ENCODE assay signal across 16 mouse cellular contexts in genomic region chr15:28019393-28020070, GRCm38 (mm10). TPM values are rescaled to one million over a fixed set of nuclear protein-coding genes. Genes with fewer than 3 reads are reported as not detected.
A peak's percentile ranks its signal among the peaks of the same experiment; 100 is the strongest.
DNase-seq lines count a peak whose midpoint lies in the region; ATAC-seq and TF ChIP-seq lines count a peak whose summit lies in the region.
"Had no signal": no experiment of that assay in that cellular context is flagged by ENCODE, and none has a peak within 500 bp of the region (broad histone marks: within the 10 kb centered on the region; RNA-seq: fewer than 3 reads in every experiment).

No protein-coding gene starts in this region.

- no peaks in the 10 kb centered on the region for H3K27me3 ChIP-seq in kidney, embryonic 15.5 days
- H3K27me3 ChIP-seq in intestine, embryonic 16.5 days (replicated peaks; ENCODE audit: control insufficient read depth, insufficient read depth, low read length): no peaks in the 10 kb centered on the region
- peaks cover 12% of the 10 kb centered on the region for H3K27me3 ChIP-seq in liver, postnatal 0 days (ENCODE audit: insufficient read depth, low read length)
- H3K27me3 ChIP-seq in hindbrain, embryonic 12.5 days: no peaks in the 10 kb centered on the region
- H3K27me3 ChIP-seq: forebrain, embryonic 13.5 days; neural tube, embryonic 12.5 days had no signal

- no peak for ATAC-seq in kidney, embryonic 15.5 days (replicated peaks; ENCODE audit: low FRiP score)
- ATAC-seq in intestine, embryonic 16.5 days: peak; percentile 80
- peak; percentile 46; the same call in 1 of the 2 replicates for ATAC-seq in liver, postnatal 0 days
- no peak for ATAC-seq in hindbrain, embryonic 12.5 days (ENCODE audit: low FRiP score)
- ATAC-seq: forebrain, embryonic 13.5 days; hindbrain, postnatal 0 days; midbrain, embryonic 16.5 days had no signal

- no peak overlapping the region for H3K27ac ChIP-seq in kidney, embryonic 15.5 days
- H3K27ac ChIP-seq in intestine, embryonic 16.5 days (ENCODE audit: low read length): peak overlapping the region; percentile 49; the same call in 1 of the 2 replicates
- peak overlapping the region; percentile 64 for H3K27ac ChIP-seq in liver, postnatal 0 days (ENCODE audit: low read depth)
- H3K27ac ChIP-seq in hindbrain, embryonic 12.5 days: no peak overlapping the region
- H3K27ac ChIP-seq: forebrain, embryonic 13.5 days; hindbrain, postnatal 0 days; macrophage; neural tube, embryonic 12.5 days had no signal

- no peaks in the 10 kb centered on the region for H3K9me3 ChIP-seq in kidney, embryonic 15.5 days (replicated peaks)
- H3K9me3 ChIP-seq in intestine, embryonic 16.5 days (ENCODE audit: control insufficient read depth, low read length): no peaks in the 10 kb centered on the region
- H3K9me3 ChIP-seq in liver, postnatal 0 days (ENCODE audit: low read length): no peaks in the 10 kb centered on the region
- no peaks in the 10 kb centered on the region for H3K9me3 ChIP-seq in hindbrain, embryonic 12.5 days (replicated peaks)
- H3K9me3 ChIP-seq: forebrain, embryonic 13.5 days; neural tube, embryonic 12.5 days had no signal

- peak; percentile 53 to 65 for DNase-seq in kidney, adult 8-10 months
- peak; percentile 80 for DNase-seq in 3T3-L1 (ENCODE audit: low read depth, low spot score)
- no peak for DNase-seq in liver, postnatal 0 days
- DNase-seq in thymus, postnatal 14 days: no peak
- DNase-seq in c-Kit-positive CD71-positive TER-119-positive erythroid progenitor cells, embryonic 14.5 days (ENCODE audit: low spot score): no peak
- DNase-seq: adrenal gland, postnatal 36 days; heart, adult 18-20 months; thymus, postnatal 36 days had no signal

- peaks cover 50% of the 10 kb centered on the region for H3K4me1 ChIP-seq in kidney, embryonic 15.5 days
- H3K4me1 ChIP-seq in intestine, embryonic 16.5 days (ENCODE audit: control insufficient read depth, insufficient read depth, low read length): peaks cover 47% of the 10 kb centered on the region
- H3K4me1 ChIP-seq in liver, postnatal 0 days (ENCODE audit: insufficient read depth): peaks cover 20% of the 10 kb centered on the region
- H3K4me1 ChIP-seq in hindbrain, embryonic 12.5 days: peaks cover 57% of the 10 kb centered on the region

- 63% methylated on average over 7 of the region's 7 CpGs for WGBS in kidney, embryonic 15.5 days
- WGBS in intestine, embryonic 16.5 days: 34% methylated on average over 7 of the region's 7 CpGs
- 39% methylated on average over 7 of the region's 7 CpGs for WGBS in liver, postnatal 0 days (ENCODE audit: insufficient replicate concordance)
- 73% methylated on average over 7 of the region's 7 CpGs for WGBS in hindbrain, embryonic 12.5 days

- H3K36me3 ChIP-seq in kidney, embryonic 15.5 days: no peaks in the 10 kb centered on the region
- no peaks in the 10 kb centered on the region for H3K36me3 ChIP-seq in intestine, embryonic 16.5 days (ENCODE audit: control insufficient read depth, insufficient read depth, low read length)
- no peaks in the 10 kb centered on the region for H3K36me3 ChIP-seq in liver, postnatal 0 days (replicated peaks; ENCODE audit: insufficient read depth, low read length)
- no peaks in the 10 kb centered on the region for H3K36me3 ChIP-seq in hindbrain, embryonic 12.5 days
- H3K36me3 ChIP-seq: neural tube, embryonic 12.5 days had no signal

- H3K4me2 ChIP-seq in kidney, embryonic 15.5 days: no peak overlapping the region
- no peak overlapping the region for H3K4me2 ChIP-seq in intestine, embryonic 16.5 days (ENCODE audit: low read depth, low read length)
- no peak overlapping the region; the same call in 1 of the 2 replicates for H3K4me2 ChIP-seq in liver, postnatal 0 days (ENCODE audit: low read depth, low read length)
- H3K4me2 ChIP-seq in hindbrain, embryonic 12.5 days (replicated peaks): no peak overlapping the region
- H3K4me2 ChIP-seq: neural tube, embryonic 12.5 days had no signal

- no peak for TF ChIP-seq EP300 in liver, postnatal 0 days (IDR thresholded peaks at IDR 0.05; ENCODE audit: low read depth)

- no peak for TF ChIP-seq CTCF in liver, postnatal 0 days (IDR thresholded peaks at IDR 0.05; ENCODE audit: low read depth)

- H3K4me3 ChIP-seq in kidney, embryonic 15.5 days (replicated peaks): no peak overlapping the region
- no peak overlapping the region for H3K4me3 ChIP-seq in intestine, embryonic 16.5 days (ENCODE audit: low read length)
- H3K4me3 ChIP-seq in liver, postnatal 0 days (ENCODE audit: low read depth, low read length): no peak overlapping the region
- no peak overlapping the region for H3K4me3 ChIP-seq in hindbrain, embryonic 12.5 days
- H3K4me3 ChIP-seq: forebrain, embryonic 13.5 days; neural tube, embryonic 12.5 days had no signal

- no peak overlapping the region for H3K9ac ChIP-seq in kidney, embryonic 15.5 days
- H3K9ac ChIP-seq in intestine, embryonic 16.5 days (ENCODE audit: low read depth, low read length): no peak overlapping the region; the same call in 1 of the 2 replicates
- no peak overlapping the region for H3K9ac ChIP-seq in liver, postnatal 0 days (replicated peaks)
- H3K9ac ChIP-seq in hindbrain, embryonic 12.5 days: no peak overlapping the region
- H3K9ac ChIP-seq: forebrain, embryonic 13.5 days; neural tube, embryonic 12.5 days had no signal

RNA-seq across cellular contexts. Expression of gene Trio, which starts 6.1 kb away (rescaled TPM):
- 27.3 and 28.8 TPM in 2 replicates for polyA plus RNA-seq in kidney, embryonic 15.5 days (2015; fragmentation: Nextera tagmentation; extraction: Ambion mirVana)
- 12.2 and 13.4 TPM in 2 replicates for polyA plus RNA-seq in intestine, embryonic 16.5 days (2015; fragmentation: Nextera tagmentation; extraction: Ambion mirVana)
- 5.1 and 5.5 TPM in 2 replicates for polyA plus RNA-seq in liver, postnatal 0 days (2015; fragmentation: Nextera tagmentation; extraction: Ambion mirVana)
- 48.5 and 51.2 TPM in 2 replicates for polyA plus RNA-seq in hindbrain, embryonic 12.5 days (2016; fragmentation: Nextera tagmentation; extraction: Ambion mirVana)

Comparison
In these comparisons a context has a peak if more than half of its experiments do, and no peak if none do; other contexts are left out.
1. DNase-seq: peak in kidney, adult 8-10 months (2 of 2) and 3T3-L1 (single experiment); none in liver, postnatal 0 days (single experiment), thymus, postnatal 14 days (single experiment) and c-Kit-positive CD71-positive TER-119-positive erythroid progenitor cells, embryonic 14.5 days (single experiment).
2. ATAC-seq: peak in intestine, embryonic 16.5 days (single experiment) and liver, postnatal 0 days (single experiment); none in kidney, embryonic 15.5 days (single experiment) and hindbrain, embryonic 12.5 days (single experiment).
3. H3K27ac ChIP-seq: peak in intestine, embryonic 16.5 days (single experiment) and liver, postnatal 0 days (single experiment); none in kidney, embryonic 15.5 days (single experiment) and hindbrain, embryonic 12.5 days (single experiment).